Mouse (Mus musculus) monocyte, adult 5-6 weeks (primary cell): ENCODE results near the gene Glmp. TPM values are rescaled to one million over a fixed set of nuclear protein-coding genes. Genes with fewer than 3 reads are reported as not detected.

Experiments
- ATAC-seq: fragments of 153-309, 156-312 bp; replicated peaks from 2 replicates; pipeline ENCODE4 v1.8.0; 2017; ENCODE audit warnings: mild to moderate bottlenecking; ENCODE audit not compliant: low TSS enrichment, insufficient number of reproducible peaks, severe bottlenecking, poor library complexity, low FRiP score
- total RNA-seq: library from RNA; stranded (forward); fragments of 200-1000, 200-491, 200-594 nt; gene quantifications from 3 replicates; pipeline ENCODE4 v1.2.3, GENCODE M21; 2017

The Glmp gene
- total RNA-seq, 1 experiment from 2014 or later, result 12.1 TPM

DNA sequence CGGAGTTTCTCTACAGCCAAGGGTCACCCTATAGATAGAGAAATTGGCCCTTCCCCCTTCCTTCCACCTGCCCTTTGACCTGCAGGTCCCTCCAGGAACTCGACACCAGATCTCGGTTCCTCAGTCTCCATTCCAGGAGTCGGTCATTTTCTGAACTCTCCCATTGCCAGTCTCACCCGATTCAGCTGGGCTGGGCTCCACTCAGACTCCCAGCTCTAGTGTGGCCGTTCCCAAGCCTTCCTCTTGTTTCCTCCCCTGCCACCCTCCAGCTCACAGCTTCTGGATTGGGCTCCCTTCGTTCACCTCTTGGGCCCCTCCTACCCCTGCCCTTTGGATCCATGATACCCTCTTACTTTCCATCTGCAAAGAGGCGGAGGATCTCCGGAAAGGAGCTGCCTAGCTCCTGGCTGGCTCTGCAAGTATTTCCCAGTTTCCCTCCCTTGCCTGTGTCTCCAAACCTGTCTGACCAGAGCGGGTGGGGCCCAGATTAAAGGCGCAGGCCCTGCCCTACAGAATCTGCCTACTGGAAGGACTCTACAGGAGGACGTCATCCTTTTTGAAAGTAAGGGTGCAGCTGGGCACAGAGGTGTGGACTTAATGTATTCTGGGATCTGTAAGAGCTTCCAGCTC is 9.3 kb downstream of the Glmp start:
- ATAC-seq, result no peak

DNA sequence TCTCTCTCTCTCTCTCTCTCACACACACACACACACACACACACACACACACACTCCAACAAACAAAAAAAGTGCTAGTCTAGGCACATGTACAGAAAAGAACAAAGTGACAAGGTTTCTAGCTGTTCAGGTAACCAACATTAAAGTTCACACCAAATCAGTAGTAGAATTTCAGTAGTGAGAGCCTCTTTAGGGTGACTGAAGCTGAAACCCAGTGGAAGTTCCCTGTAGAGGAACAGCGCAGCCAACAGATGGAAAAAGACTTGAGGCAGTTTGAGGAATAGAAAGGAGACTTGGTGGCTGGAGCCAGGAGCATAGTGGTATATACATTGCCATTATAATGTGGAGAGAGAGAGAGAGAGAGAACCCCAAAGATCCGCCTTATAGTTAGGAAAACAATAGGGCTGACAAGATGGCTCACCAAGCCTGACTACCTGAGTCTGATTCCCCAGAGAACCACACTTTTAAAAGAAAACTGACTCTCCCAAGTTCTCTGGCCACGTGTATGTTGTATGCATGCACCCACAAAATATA is 10.1 kb downstream of the Glmp start:
- no peak for ATAC-seq

GRCm38 (mm10) chr3:88335436-88336053 is 10.7 kb downstream of the Glmp start:
- no peak for ATAC-seq

DNA sequence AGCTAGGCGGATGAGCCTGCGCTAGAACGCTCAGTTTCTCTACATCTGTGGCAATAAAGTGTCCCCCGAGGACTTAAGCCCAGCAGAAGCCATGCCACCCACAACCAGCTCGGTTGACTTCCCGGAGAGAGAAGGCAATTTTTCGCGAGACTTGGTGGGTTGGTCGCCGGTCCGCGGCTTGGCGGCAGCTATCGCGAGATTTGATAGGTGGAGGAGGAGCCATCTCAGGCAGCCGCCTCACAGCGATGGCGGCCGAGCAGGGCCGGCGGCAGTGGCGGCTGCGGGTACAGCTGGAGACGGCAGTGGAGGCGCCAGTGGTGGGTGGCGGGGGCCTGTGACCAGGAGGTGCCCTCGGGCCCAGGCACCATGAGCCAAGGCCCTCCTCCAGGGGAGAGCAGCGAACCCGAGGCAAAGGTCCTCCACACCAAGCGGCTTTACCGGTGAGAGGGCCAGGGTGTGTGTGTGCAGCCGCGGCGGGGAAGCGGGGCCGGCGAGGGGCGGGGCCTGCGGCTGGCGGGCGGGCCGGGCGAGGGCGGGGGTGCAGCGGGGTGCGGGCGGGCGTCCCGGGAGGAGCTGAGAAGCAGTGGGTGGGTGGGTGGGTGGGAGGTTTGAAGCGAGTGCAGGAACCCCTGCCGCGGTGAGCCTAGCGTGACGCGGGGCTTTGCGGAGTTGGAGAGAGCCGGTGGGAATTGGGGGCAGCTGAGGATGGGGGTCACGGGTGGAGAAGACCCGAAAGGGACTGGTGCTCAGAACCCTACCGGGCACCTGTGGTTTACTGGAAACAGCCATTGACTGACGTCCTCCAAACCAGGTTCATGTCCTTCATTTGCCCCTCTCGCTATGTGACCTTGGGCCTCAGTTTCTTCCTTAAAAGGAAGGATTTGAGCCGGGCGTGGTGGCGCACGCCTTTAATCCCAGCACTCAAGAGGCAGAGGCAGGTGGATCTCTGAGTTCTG is 11.5 kb downstream of the Glmp start, which contains the start of the genes Tmem79 and Smg5:
Gene Tmem79 (minus strand): TSS at position 91 of the 956 bp plus-strand sequence.
Gene Smg5 (plus strand): TSS at position 203 of the 956 bp plus-strand sequence.
- ATAC-seq, result peak; percentile 95

- 0 out of 2 replicates have a peak, but pooled peaks have one; percentile 7 for ATAC-seq
These were observed 12.7 kb downstream of the Glmp start for GRCm38 (mm10) chr3:88337367-88338020.

- no peak for ATAC-seq
These were observed 13.5 kb downstream of the Glmp start for GRCm38 (mm10) chr3:88338316-88338715.

- no peak for ATAC-seq
These were observed 14.2 kb downstream of the Glmp start for GRCm38 (mm10) chr3:88339006-88339405.

DNA sequence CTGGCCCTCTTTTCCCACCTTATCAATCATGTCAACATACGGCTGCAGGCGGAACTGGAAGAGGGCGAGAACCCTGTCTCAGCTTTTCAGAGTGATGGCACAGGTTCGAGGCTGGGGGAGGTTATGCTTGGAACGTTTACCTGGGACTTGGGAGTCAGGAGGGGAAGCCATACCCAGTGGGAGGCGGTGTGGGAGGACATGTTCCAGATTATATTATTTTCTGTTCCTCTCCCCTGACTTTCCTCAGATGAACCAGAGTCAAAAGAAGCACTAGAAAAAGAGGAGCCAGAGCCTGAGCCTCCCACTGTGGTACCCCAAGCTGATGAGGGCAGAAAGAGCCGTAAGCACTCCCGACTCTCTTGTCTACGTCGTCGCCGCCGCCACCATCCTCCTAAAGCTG is 25.9 kb downstream of the Glmp start:
- ATAC-seq, result no peak

GRCm38 (mm10) chr3:88352907-88353306 is 28.1 kb downstream of the Glmp start:
- no peak for ATAC-seq

GRCm38 (mm10) chr3:88354396-88355165 is 29.8 kb downstream of the Glmp start:
- no peak for ATAC-seq

DNA sequence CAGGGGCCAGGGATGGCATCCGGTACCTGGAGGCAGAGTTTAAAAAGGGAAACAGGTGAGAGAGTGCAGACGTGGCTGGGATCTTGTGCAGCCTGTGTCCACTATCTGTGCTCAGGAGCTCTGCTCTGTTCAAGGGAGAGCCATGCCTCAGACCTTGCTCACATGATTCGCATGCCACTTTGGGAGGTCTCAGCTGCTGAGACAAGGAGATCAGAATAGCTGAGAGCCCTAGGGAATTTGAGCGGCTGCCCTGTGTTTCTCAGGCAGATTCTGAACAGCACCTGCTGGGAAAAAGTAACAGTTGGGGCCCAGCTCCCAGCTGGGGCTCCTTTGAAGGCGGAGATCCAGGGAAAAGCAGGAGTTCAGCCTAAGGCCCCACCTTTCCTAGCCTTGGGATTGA is 34.8 kb downstream of the Glmp start:
- ATAC-seq, result no peak

GRCm38 (mm10) chr3:88359989-88360388 is 35.2 kb downstream of the Glmp start:
- ATAC-seq, result no peak

- no peak for ATAC-seq
These were observed 36.3 kb downstream of the Glmp start for GRCm38 (mm10) chr3:88361096-88361495.

- no peak for ATAC-seq
These were observed 36.9 kb downstream of the Glmp start for GRCm38 (mm10) chr3:88361612-88362313.

DNA sequence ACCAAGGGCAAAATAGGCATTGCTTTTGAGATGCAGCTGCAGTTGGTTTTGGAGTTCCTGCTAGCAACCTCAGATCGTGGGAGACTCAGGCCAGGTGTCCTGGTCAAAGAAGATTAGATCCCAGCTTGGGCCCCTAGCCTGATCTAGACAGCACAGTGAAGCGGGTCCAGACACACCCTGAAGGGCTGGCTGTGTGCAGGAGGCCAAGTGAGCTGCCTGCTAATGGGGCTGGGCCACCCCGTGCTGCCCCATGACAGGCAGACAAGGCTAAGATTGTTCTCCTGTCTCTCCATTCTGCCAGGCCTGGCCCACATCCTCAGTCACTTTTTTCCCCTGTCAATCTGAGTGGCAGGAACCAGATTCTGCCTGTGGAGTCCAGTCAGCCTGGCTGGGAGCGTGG is 38.9 kb downstream of the Glmp start:
- no peak for ATAC-seq

DNA sequence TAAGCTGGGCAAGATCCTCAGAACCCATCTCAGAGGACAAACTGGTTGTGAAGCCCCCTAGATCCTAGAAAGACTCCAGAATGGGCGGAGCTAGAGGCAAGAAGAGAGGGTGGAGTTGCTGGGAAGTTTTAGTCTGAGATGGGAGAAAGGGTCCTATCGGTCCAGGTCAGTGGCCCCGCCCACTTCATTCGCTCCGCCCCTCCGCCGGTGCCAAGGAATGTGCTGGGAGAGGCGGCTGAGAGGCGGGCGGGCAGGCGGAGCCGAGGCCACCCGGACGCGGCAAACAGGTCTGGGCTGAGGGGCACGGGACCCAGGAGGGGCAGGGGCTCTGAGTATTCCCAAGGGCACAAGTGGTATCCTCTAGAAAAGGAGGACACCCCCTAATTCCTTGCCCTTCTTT is 39.5 kb downstream of the Glmp start, which contains the start of gene Paqr6:
Gene Paqr6 (plus strand): TSS at position 248 of the 400 bp plus-strand sequence.
- no peak for ATAC-seq

GRCm38 (mm10) chr3:88365705-88366361 is 41.0 kb downstream of the Glmp start:
- ATAC-seq, result no peak
